Mouse (Mus musculus): ENCODE results near the gene Tbc1d10c.
"Not testable (repeated sequence)": the region's sequence is repeated elsewhere in the genome, so short reads cannot be mapped to it uniquely, and the experiment has no call there.

The Tbc1d10c gene

DNA sequence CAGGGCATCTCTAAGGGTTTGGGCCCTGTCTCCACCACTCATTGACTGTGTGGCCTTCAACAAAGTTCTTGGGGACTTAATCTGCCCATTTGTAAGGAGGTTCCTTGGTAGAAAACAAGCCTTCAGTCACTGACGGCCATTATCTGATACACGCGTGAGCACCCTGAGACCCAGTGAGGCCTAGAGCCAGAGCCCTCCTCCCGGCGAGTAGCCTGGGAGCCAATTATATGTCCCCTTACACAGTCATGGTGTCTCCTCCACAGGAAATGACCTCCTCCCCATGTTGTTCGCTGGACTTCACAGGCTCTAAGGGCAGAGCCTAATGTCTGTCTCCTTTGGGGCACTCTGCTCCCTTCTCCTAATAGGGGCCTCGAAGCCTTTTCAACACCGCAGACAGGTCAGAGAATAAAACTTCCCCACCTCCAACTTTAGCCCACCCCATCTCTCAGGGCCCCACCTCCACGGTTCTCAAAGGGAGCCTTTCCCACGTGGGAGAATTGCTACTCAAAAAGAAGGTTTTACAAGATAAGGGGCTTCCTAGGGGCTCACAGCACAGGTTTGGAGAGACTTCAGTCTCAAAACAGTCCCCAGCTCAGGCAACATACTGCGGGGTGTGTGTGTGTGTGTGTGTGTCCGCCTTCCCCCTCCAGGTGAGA is 44.6 kb downstream of the Tbc1d10c start:
- in situ Hi-C loops (cut with MboI; ENCODE audit: low sequenced_read_pairs), result no loop called here

DNA sequence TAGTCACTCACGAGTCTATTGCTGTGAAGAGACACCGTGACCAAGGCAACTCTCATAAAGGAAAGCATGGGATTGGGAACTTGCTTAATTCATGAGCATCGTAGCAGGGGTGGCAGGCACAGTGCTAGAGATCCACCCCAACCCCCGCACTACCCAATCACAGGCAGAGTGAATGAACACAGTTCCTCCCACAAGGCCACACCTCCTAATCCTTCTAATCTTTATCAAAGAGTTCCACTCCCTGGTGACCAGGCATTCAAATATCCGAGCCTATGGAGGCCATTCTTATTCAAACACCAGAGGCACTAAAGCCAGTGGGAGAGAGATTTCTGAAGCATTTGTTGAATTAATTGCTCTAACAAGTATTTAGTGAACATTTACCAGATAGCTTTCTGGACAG is 45.1 kb downstream of the Tbc1d10c start:
- in situ Hi-C loops (cut with MboI; ENCODE audit: low sequenced_read_pairs), result no loop called here

DNA sequence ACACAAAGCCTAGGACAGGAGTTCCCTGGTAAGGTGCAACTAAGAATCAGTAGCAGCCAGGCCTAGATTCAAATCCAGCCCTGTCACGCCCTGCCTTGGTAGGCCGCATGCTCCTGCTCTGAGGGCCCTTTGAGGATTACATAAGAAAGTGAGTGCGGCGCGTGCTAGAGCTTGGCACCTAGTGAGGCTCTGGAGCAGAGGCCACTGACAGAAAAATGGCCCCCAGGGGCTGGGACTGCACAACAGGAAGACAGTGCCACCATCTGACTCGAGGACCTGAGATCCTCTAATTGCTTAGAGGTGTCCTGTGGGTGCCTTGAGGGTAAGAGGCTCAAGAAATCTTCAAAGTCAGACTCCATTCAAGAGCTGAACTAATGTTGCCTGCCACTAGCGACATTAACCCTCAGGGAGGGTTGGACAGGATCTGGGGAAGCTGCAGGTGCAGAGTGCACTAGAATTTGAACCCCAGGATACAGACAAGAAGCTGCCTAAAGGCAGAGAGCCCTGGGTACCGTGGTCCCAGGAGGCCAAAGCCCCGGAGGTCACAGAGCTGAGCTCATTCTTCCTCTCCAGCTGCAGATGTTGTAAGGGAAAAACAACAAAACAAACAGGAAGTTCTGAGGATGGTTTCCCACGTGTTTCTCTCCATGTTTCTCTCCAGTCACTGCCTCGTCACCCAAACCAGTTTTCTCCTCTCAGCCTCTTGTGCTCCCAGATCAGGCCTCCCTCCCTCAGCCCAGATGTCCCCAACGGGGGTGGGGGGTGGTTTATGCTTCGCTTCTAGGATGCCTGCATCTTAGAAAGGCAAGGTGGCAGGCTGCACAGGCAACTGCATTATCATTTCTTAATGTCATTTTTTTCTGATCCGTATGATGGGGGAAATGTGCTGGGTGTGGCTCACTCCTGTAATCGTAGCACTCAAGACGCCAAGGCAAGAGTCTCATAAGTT is 46.3 kb downstream of the Tbc1d10c start:
- in situ Hi-C loops (cut with MboI; ENCODE audit: low sequenced_read_pairs), result no loop called here

DNA sequence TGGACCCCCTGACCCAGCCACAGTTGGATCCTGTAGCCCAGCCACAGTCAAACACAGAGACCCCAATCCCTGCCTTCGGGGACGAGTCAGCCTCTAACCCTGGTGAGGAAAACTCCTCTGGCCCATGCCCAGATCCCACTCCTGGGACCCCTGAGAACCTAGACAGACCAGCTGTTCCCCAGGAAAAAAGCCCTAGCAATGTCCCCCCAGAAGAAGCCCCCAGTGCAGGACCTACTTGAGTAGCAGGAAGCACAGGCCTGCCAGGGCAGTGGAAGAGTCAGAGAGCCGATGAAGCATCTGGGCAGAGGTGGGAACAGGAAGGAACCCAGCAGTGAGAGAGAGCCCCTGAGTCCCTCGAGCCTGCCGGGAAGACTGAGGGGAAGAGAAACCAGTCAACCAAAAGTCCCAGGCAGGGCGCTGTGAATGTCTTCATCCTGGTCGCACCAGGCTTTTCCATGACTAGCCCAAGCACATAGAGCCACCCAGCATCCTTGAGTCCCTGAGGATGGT is 47.3 kb downstream of the Tbc1d10c start, which contains the start of gene Cabp4:
TSS of gene Cabp4 (minus strand) at position 275 of the 510 bp plus-strand sequence.
- in situ Hi-C loops (cut with MboI; ENCODE audit: low sequenced_read_pairs), result no loop called here

GRCm38 (mm10) chr19:4142416-4143173 is 48.5 kb downstream of the Tbc1d10c start:
- in situ Hi-C loops (cut with MboI; ENCODE audit: low sequenced_read_pairs), result no loop called here

- in situ Hi-C loops (cut with MboI; ENCODE audit: low sequenced_read_pairs), result no loop called here
These were observed 50.9 kb downstream of the Tbc1d10c start for GRCm38 (mm10) chr19:4140147-4140546.

- in situ Hi-C loops (cut with MboI; ENCODE audit: low sequenced_read_pairs), result no loop called here
These were observed 51.6 kb downstream of the Tbc1d10c start, which contains the start of gene Gpr152 for GRCm38 (mm10) chr19:4139446-4139845. Gpr152 (plus strand) TSS chr19:4139787.

DNA sequence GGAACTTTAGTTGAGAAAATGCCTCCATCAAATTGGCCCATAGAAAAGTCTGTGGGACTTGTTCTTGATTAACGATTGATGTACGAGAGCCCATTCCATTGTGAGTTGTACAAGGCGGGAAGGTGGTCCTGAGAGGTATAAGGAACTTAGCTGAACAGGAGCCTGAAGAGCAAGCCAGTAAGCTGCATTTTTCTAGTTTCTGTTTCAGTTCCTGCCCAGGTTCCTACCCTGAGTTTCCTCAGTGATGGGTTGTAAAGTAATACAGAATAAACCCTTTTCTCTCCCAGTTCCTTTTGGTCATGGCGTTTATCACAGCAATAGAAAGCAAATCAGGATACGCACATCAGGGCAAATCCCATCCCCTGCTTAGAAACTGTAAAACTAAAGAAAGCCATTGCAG is 53.2 kb downstream of the Tbc1d10c start:
- in situ Hi-C loops (cut with MboI; ENCODE audit: low sequenced_read_pairs), result no loop called here

DNA sequence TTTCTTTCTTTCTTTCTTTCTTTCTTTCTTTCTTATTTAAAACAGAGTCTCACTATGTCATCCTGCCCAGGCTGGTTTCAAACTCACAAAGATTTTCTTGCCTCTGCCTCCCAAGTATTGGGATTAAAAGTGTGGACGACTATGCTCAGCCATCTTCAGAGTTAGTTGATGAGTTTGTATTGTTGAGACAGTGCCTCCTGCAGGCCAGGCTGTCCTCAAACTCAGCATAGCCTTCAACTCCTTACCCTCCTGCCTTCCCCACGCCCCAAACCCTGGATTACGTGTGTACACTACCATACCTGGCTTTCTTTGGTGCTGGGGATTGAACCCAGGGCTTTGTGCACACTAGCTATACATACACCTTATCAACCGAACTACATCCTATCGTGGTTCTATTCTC is 54.6 kb downstream of the Tbc1d10c start:
- in situ Hi-C loops (cut with MboI; ENCODE audit: low sequenced_read_pairs), result no loop called here

DNA sequence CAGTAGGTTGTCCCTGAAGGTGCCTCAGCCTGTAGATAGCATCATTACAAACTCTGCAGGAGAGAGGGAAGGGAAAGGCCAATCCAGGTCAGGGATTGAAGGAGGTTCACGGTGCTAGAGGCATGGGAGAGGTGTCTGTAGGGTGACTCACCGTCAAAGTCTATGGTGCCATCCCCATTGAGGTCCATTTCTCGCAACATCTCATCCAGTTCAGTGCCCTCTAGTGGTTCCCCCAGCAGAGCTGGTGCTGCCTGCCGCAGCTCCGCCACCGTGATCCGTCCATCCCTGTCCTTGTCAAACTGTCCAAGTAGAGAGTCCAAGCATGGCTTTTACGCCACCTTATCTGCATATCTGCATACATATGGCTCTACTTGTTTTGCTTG is 55.1 kb downstream of the Tbc1d10c start:
- in situ Hi-C loops (cut with MboI; ENCODE audit: low sequenced_read_pairs), result not testable (repeated sequence)

GRCm38 (mm10) chr19:4135229-4135962 is 55.7 kb downstream of the Tbc1d10c start:
- in situ Hi-C loops (cut with MboI; ENCODE audit: low sequenced_read_pairs), result not testable (repeated sequence)

DNA sequence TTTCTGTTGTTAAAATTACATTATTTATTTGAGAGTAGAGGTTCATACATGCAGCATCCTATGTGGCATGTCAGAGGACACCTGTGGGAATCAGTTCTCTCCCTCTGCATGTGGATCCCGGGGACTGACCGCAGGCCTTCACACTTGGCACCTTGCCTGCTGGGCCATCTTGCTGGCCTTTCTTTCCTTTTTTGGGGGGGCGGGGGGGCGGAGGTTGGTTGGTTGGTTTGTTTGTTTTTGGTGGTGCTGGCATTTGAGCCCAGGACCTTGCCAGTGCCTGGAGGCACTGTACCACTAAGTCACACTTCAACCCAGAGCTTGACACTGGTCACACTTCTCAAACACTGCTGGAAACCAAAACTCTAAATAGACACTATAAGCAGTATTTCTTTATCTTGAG is 56.7 kb downstream of the Tbc1d10c start:
- in situ Hi-C loops (cut with MboI; ENCODE audit: low sequenced_read_pairs), result no loop called here

All from CH12F3 (cell line).